Mouse (Mus musculus): Measurements from ENCODE around the gene Cdh13.

GRCm38 (mm10) chr8:119033398-119033797 lies 749.9 kb downstream of the Cdh13 start:
- TF ChIP-seq CTCF (IDR thresholded peaks at IDR 0.05; ENCODE audit: control insufficient read depth, insufficient read depth, low read length) = no peak
- TF ChIP-seq POLR2A (IDR thresholded peaks at IDR 0.05; ENCODE audit: borderline replicate concordance, control insufficient read depth, low read depth, low read length) = no peak

All from bone marrow, adult 2 months (tissue).